Mouse (Mus musculus) kidney, adult 9 months (tissue): ENCODE results near the gene Syt13.
A peak's percentile ranks its signal among the peaks of the same experiment; 100 is the strongest.

Source experiments
- DNase-seq: peaks from one replicate; pipeline ENCODE4 v3.0.0; 2022

Syt13 gene

GRCm38 (mm10) chr2:92914933-92915553 lies at the start of gene Syt13:
Syt13 (plus strand) TSS chr2:92915098.
- DNase-seq: peak; percentile 9

- no peak for DNase-seq
Measured at GRCm38 (mm10) chr2:92866616-92867015, 48.3 kb upstream of the Syt13 start.

DNA sequence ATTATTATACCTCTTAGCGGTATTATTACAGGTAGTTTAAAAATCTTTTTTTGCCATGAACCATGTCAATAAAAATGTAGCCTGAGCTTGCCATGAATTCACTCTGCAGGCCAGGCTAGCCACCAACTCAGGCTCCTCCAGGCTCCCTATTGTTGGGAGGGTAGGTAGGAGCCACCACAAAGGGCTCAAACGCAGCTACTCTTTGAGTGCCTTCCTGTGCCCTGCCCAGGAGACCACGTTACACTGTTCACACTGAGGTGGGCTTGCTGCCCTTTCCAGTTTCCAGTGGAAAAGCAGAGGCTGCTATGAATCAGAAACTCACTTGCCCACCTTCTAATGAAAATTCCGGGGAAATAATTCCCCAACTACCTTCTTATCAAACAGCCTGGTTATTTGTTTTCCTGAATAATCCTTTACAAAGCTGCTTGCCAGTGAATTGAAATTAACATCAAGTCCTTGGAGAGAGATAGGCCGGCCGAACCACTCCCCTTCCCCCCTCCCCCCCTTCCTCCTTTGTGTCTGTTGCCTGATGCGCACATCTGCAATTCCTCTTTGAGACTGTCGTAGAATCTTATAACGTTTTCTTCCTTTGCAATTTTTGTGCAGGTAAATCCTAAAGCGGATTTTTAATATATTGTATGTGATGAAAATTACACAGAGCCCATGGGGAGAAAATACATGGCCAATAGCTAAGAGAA lies 44.6 kb upstream of the Syt13 start:
- no peak for DNase-seq

DNA sequence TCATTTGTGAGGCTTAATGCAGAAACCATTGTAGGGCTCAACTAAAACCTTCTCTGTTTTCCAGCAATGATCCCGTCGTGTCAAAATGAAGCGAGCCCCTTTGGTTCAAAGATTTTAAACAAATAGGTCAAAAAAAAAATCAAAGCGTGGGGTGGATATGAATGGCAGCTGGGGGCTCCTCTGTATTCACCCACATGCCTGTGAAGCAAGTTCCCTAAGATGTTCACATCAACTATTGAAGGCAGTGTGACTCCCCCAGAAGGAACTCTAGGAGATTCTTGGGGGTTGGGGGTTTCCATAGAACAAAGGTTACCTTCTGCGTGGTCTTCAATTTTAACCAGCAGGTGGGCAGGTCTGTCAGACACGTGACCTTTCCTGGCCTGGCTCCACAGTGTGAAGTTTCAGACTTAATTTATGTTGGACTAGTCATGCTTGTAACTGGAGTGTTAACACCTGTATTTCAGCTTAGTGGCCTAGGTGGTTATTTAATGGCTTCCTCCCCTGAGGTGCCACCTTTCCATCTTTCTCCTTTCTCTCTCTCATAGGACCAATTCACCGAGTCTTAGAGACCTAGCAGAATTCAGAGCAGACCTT lies 43.7 kb upstream of the Syt13 start:
- no peak for DNase-seq

GRCm38 (mm10) chr2:92872652-92873051 lies 42.2 kb upstream of the Syt13 start:
- no peak for DNase-seq

DNA sequence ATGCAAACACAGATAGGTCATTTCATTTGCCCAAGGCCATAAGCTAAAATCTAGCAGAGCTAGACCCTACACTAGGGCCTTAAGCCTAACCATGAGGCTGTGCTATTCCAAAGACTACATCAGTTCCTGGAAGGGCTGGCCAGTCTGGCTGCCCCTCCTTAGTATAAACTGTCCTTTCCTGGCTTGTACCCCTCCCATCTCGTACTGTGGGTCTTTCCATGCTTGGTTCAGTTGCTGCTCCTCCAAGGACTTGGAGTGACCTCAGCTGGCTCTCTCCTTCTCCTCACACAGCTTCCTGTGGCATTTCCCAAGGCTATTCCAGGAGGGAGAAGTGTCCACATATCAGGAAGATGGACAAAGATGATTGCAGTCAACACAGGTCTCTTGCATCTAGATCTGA lies 40.3 kb upstream of the Syt13 start:
- no peak for DNase-seq

- no peak for DNase-seq
Measured at GRCm38 (mm10) chr2:92877488-92877887, 37.4 kb upstream of the Syt13 start.

DNA sequence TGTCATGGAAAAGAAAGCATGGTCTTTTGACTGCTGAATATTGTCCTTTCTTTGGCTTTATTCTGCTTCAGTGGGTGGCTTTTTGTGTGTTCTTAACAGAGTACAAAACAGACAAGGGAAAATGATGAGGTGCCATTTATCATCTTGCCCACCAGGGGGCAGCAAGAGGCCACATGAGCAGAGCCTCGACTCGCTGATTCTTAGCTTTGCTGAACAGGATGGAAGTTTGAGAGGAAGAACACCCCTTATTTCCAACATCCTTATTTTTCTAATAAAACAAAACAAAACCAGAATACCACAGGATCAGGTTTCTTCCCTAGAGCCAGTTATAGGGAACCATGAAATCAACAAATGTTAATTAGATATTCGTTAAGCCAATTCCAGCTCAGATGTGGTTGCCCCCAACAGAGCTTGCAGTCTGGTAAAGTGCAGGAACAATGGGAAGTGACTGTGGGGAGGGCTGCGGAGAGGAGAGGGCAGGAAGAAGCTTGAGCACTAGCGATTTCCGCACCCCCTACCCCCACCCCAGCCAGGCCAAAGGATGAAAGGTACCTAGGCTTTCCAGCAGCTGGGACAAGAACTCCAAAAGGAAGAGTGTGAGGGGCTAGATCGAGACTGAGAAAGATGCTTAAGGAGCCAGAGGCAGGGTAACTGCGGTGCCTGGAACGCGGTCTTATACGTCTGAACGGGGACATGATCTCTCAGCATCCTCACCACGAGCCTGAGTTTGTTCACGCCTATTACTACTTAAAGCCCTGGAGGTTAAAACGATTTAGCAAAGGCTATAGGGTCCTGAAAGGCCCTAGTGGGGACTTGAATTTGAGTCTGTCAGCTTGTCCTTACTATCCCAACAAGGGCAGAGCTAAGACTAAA lies 31.6 kb upstream of the Syt13 start:
- DNase-seq: peak; percentile 49

DNA sequence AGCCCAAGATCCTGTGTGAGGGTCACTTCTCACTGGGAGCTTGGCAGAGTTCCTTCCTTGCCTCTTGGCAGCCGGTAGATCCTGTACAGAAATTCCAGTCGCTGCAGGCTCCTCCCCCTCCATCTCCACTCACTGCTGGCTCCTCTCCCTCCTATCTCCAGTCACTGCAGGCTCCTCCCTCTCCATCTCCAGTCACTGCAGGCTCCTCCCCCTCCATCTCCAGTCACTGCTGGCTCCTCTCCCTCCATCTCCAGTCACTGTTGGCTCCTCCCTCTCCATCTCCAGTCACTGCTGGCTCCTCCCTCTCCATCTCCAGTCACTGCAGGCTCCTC lies 31.0 kb upstream of the Syt13 start:
- peak; percentile 18 for DNase-seq

- DNase-seq: no peak
Measured at GRCm38 (mm10) chr2:92884976-92885375, 29.9 kb upstream of the Syt13 start.

DNA sequence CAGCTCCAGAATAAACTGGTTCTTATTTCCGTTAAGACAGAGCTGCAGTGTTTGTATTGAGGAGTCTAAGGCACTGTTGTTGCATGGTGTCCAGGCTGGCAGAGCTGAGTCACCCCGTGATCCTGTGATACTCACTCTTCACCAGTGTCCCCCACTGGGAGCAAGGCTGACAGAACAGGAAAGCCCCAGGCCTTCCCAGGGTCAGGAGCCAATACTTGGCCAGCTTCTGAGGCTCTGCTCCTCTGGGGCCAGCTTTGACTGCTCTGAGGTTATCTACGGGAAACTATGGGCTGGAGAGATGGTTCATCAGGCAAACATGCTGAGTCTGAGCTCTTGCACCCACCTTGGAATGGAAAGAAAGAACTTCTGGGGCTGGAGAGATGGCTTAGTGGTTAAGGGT lies 28.0 kb upstream of the Syt13 start:
- DNase-seq: no peak

DNA sequence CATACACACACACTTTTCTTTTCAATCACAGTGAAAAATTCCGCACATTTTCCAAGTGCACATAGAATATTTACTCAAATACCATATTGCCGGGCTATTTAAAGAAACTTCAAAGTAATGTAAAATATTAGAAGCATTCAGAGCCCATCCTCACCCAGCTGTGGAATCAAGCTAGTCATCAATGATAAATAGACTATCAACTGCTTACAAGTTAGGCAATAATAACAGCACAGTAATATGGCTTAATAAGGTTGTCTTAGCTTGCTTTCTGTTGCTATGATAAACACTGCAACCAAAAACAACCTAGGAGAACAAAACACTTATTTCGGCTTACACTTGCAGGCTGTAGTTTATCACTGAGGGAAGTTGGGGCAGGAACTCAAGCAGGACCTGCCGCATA lies 22.4 kb upstream of the Syt13 start:
- no peak for DNase-seq

DNA sequence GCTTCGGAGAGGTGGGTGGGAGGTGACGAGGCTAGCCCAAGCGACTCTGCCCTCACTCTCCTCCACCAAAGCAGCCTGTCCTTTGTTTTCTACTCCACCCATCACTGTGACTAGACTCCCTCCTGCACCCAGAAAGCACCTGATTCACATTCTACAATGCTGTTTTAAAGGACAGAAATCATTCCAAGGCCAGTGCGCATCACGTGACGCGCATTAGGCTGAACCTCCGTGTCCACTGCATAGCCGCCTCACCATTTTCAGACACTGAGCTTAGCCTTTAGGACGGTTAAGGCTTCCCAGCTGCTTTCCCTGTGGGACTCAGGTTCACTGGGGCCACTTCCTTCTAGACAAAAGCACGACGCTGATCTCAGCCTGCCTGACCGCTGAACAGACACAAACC lies 11.2 kb upstream of the Syt13 start:
- DNase-seq: no peak

GRCm38 (mm10) chr2:92904307-92904859 lies 10.5 kb upstream of the Syt13 start:
- peak; percentile 67 for DNase-seq

- peak; percentile 10 for DNase-seq
Measured at GRCm38 (mm10) chr2:92910371-92910770, 4.5 kb upstream of the Syt13 start.

GRCm38 (mm10) chr2:92912312-92912711 lies 2.6 kb upstream of the Syt13 start:
- DNase-seq: no peak

DNA sequence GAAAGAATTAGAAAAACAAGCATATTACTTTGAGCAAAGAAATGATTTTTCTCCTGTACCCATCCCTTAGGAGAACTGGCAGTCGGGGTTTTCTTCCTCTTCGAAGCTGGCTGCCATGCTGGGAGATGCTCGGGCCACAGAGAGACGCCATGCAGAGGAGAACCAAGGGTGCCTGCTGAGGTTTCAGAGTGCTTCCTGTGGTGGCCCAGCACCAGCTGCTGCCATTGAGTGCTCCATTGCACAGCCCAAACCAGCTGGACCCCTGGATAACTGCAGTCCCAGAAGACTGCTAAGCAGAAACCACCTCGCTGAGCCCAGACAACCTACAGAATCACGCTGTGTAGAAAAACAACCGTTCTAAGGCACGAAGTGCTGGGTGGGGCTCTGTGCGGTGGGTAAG lies 1.6 kb upstream of the Syt13 start:
- no peak for DNase-seq

DNA sequence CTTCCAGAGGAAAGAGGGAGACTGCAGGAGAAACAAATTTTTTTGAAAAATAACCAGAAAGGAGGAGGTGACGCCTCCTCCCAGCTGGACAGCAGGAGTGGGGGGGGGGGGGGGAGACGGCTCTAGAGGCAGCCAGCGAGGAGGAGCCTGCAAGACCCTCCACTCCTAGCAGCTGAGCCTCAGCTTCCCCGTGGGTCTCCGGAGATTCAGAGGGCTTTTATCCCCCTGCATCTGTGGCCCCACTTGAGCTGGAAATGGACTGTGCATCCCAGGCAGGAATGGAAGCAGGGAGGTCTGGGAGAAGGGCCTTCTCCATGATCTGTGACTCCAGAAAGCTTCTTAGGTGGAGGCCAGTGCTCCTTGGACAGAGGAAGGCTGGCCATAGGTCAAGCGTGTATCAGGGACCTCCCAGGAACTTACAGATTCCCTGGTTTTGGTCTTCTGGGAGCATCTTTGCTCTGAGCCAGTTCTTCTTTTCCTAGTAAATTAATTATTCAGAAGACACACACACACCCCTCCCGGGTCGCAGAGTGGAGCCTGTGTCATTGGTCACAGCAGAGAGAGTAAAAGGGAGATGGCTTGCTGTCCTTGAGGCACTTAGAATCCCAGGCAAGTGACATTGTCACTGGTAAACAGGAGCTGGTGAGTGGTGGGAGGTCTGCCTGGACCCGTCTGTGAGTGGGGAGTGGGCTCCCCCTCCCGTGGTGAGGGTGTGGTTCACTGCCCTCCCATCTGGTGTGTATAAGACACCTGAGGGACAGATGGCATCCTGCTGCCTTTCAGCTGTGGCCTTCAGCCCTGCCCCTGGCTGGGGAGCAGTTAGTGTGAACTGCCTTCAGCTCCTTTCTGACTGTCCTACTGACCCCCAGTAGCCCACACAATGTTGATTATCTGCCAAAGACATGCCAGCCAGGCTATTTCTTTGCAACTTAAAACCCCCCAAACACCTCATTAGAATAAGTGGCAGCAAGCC lies 1.0 kb downstream of the Syt13 start:
- no peak for DNase-seq

- peak; percentile 14 for DNase-seq
Measured at GRCm38 (mm10) chr2:92917405-92918142, 2.7 kb downstream of the Syt13 start.

DNA sequence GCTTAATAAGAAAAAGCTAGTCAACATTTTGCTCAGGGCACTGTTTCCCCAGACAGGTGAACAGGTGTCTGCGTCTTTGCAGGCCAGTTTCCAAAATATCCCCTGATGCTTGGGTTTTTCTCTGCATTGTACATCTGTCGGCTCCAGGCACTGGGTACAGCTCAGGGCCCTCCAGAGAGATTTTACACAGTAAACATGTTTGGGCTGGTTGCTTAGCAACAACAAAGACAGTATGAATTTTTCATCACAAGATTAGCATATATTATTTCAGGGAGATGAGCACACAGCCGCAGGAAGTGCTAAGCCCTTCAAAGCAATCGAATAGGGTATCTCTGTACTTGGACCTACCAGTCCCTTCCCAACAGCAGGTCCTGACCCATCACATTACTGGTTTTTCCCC lies 5.8 kb downstream of the Syt13 start:
- DNase-seq: no peak

GRCm38 (mm10) chr2:92924677-92925259 lies 9.9 kb downstream of the Syt13 start:
- DNase-seq: no peak
